In genomic region chr6:12551176-12551575, GRCm38 (mm10) we compare ENCODE assay signal across 13 mouse cellular contexts.
"Had no signal": no experiment of that assay in that cellular context is flagged by ENCODE, and none has a peak within 500 bp of the region (broad histone marks: within the 10 kb centered on the region; RNA-seq: fewer than 3 reads in every experiment).

No protein-coding gene starts in this region.

- H3K4me3 ChIP-seq: megakaryocyte, embryonic 14.5 days; midbrain, embryonic 13.5 days; midbrain, embryonic 15.5 days; neural tube, embryonic 12.5 days; stomach, embryonic 15.5 days had no signal

- H3K36me3 ChIP-seq: midbrain, embryonic 15.5 days; stomach, embryonic 15.5 days had no signal

- H3K27ac ChIP-seq: macrophage; midbrain, embryonic 13.5 days; midbrain, embryonic 15.5 days; neural tube, embryonic 12.5 days; stomach, embryonic 15.5 days; stomach, postnatal 0 days had no signal

- DNase-seq: lung, adult 18-20 months; lung, embryonic 14.5 days; lung, postnatal 10 days; right cerebral cortex, postnatal 14 days; thymus, adult 2 months; thymus, postnatal 25 days had no signal

- H3K9ac ChIP-seq: lung, embryonic 14.5 days; midbrain, embryonic 13.5 days; midbrain, embryonic 15.5 days; neural tube, embryonic 12.5 days; stomach, embryonic 15.5 days had no signal

- H3K27me3 ChIP-seq: megakaryocyte, embryonic 14.5 days; midbrain, embryonic 13.5 days; midbrain, embryonic 15.5 days; neural tube, embryonic 12.5 days; stomach, embryonic 15.5 days had no signal

- H3K9me3 ChIP-seq: midbrain, embryonic 13.5 days; midbrain, embryonic 15.5 days; neural tube, embryonic 12.5 days; stomach, embryonic 15.5 days had no signal

- H3K4me1 ChIP-seq: megakaryocyte, embryonic 14.5 days; neural tube, embryonic 12.5 days; stomach, embryonic 15.5 days had no signal
